Mouse (Mus musculus) MEL (cell line): ENCODE measurements around the gene Ube2d2b. TPM values are rescaled to one million over a fixed set of nuclear protein-coding genes. Genes with fewer than 3 reads are reported as not detected.

Source experiments
- DNase-seq: peaks from one replicate; pipeline ENCODE4 v3.0.0; 2011; ENCODE audit warnings: low read depth, low spot score
- H3K27ac ChIP-seq: 2 replicates; pipeline ENCODE4 v1.5.1; 2012; ENCODE audit warnings: low read depth, mild to moderate bottlenecking, control low read depth, low read length, moderate library complexity; ENCODE audit not compliant: control insufficient read depth
- H3K27me3 ChIP-seq, 2 experiments: fragments of 150-350 bp in 1 of 2; sonication (generic) in 1 of 2; 2 replicates each; pipeline ENCODE4 v1.6.1; 2012; ENCODE audit warnings: low read length in 2 of 2, mild to moderate bottlenecking in 2 of 2, improper control_type of control experiment in 1 of 2, moderate library complexity in 1 of 2; ENCODE audit not compliant: insufficient read depth in 2 of 2, control insufficient read depth in 1 of 2
- H3K36me3 ChIP-seq, 2 experiments: 2 replicates each; pipeline ENCODE4 v1.6.1; 2012 to 2014; ENCODE audit warnings: low read length in 2 of 2, improper control_type of control experiment in 1 of 2, inconsistent platforms in 1 of 2, mild to moderate bottlenecking in 1 of 2; ENCODE audit not compliant: insufficient read depth in 2 of 2, control insufficient read depth in 1 of 2
- H3K4me1 ChIP-seq, 2 experiments: fragments of 150-350 bp in 1 of 2; sonication (generic) in 1 of 2; 2 replicates each; pipeline ENCODE4 v1.6.1; 2012; ENCODE audit warnings: low read length in 2 of 2, improper control_type of control experiment in 1 of 2, mild to moderate bottlenecking in 1 of 2; ENCODE audit not compliant: insufficient read depth in 2 of 2, control insufficient read depth in 1 of 2
- H3K4me3 ChIP-seq, 2 experiments: fragments of 150-350 bp in 1 of 2; sonication (generic) in 1 of 2; 2 replicates each; pipeline ENCODE4 v1.5.1; 2012; ENCODE audit warnings: low read depth in 2 of 2, low read length in 2 of 2, mild to moderate bottlenecking in 2 of 2, moderate library complexity in 2 of 2, control low read depth in 1 of 2, improper control_type of control experiment in 1 of 2; ENCODE audit not compliant: control insufficient read depth in 1 of 2, insufficient read depth in 1 of 2
- H3K79me2 ChIP-seq: 2 replicates; pipeline ENCODE4 v1.6.1; 2012; ENCODE audit warnings: mild to moderate bottlenecking, low read length, moderate library complexity; ENCODE audit not compliant: control insufficient read depth, poor library complexity, insufficient read depth
- H3K9ac ChIP-seq: 2 replicates; pipeline ENCODE4 v1.6.1; 2012; ENCODE audit warnings: low read depth, mild to moderate bottlenecking, control low read depth, low read length, moderate library complexity; ENCODE audit not compliant: control insufficient read depth, poor library complexity, severe bottlenecking
- H3K9me3 ChIP-seq: fragments of 150-350 bp; sonication (generic); replicated peaks from 2 replicates; pipeline ENCODE4 v1.6.1; 2012; ENCODE audit warnings: mild to moderate bottlenecking, low read length, improper control_type of control experiment, moderate library complexity; ENCODE audit not compliant: insufficient read depth
- CHD1 ChIP-seq: IDR thresholded peaks from 2 replicates; pipeline ENCODE4 v1.6.1; 2012; ENCODE audit warnings: low read depth, mild to moderate bottlenecking, inconsistent platforms, low read length, improper control_type of control experiment
- CHD2 ChIP-seq: IDR thresholded peaks from 2 replicates; pipeline ENCODE4 v1.6.1; 2011; ENCODE audit warnings: low read length, improper control_type of control experiment
- CTCF ChIP-seq, 3 experiments: IDR thresholded peaks in 2 of 3; conservative IDR thresholded peaks in 1 of 3; 2 replicates each; pipeline ENCODE4 v1.5.1; 2011 to 2012; ENCODE audit warnings: low read length in 3 of 3, low read depth in 2 of 3, mild to moderate bottlenecking in 2 of 3, improper control_type of control experiment in 1 of 3, inconsistent platforms in 1 of 3, mixed read lengths in 1 of 3, moderate library complexity in 1 of 3; ENCODE audit not compliant: control insufficient read depth in 1 of 3, insufficient read depth in 1 of 3, poor library complexity in 1 of 3, severe bottlenecking in 1 of 3
- GABPA ChIP-seq: IDR thresholded peaks from 2 replicates; pipeline ENCODE4 v1.6.1; 2012; ENCODE audit warnings: low read depth, mild to moderate bottlenecking, inconsistent platforms, low read length, improper control_type of control experiment, moderate library complexity
- GATA1 ChIP-seq: IDR thresholded peaks from 2 replicates; pipeline ENCODE4 v1.6.1; 2011; ENCODE audit warnings: low read depth, low read length, improper control_type of control experiment
- KAT2A ChIP-seq: conservative IDR thresholded peaks from 2 replicates; pipeline ENCODE4 v1.6.1; 2012; ENCODE audit warnings: low read depth, low read length, improper control_type of control experiment, inconsistent platforms
- MAZ ChIP-seq: IDR thresholded peaks from 2 replicates; pipeline ENCODE4 v1.6.1; 2012; ENCODE audit warnings: low read depth, mild to moderate bottlenecking, inconsistent platforms, low read length, improper control_type of control experiment
- MEF2A ChIP-seq: IDR thresholded peaks from 2 replicates; pipeline ENCODE4 v1.6.1; 2014; ENCODE audit warnings: low read depth, mild to moderate bottlenecking, inconsistent platforms, low read length, improper control_type of control experiment; ENCODE audit not compliant: poor library complexity, insufficient replicate concordance, severe bottlenecking; ENCODE audit errors: extremely low read depth
- MXI1 ChIP-seq: IDR thresholded peaks from 2 replicates; pipeline ENCODE4 v1.6.1; 2011; ENCODE audit warnings: mild to moderate bottlenecking, low read depth, low read length, improper control_type of control experiment
- MYB ChIP-seq: IDR thresholded peaks from 2 replicates; pipeline ENCODE4 v1.6.1; 2011; ENCODE audit warnings: mild to moderate bottlenecking, low read depth, low read length, improper control_type of control experiment
- POLR2AphosphoS2 ChIP-seq: IDR thresholded peaks from 2 replicates; pipeline ENCODE4 v1.6.1; 2011; ENCODE audit warnings: low read length, improper control_type of control experiment
- RAD21 ChIP-seq: IDR thresholded peaks from 2 replicates; pipeline ENCODE4 v1.6.1; 2011; ENCODE audit warnings: mild to moderate bottlenecking, low read depth, low read length, improper control_type of control experiment
- SMC3 ChIP-seq: IDR thresholded peaks from 2 replicates; pipeline ENCODE4 v1.6.1; 2011; ENCODE audit warnings: low read depth, low read length, improper control_type of control experiment
- TAL1 ChIP-seq: IDR thresholded peaks from 2 replicates; pipeline ENCODE4 v1.6.1; 2012; ENCODE audit warnings: mild to moderate bottlenecking, inconsistent platforms, low read length, moderate library complexity, mixed read lengths
- TCF12 ChIP-seq: IDR thresholded peaks from 2 replicates; pipeline ENCODE4 v1.6.1; 2014; ENCODE audit warnings: low read depth, mild to moderate bottlenecking, inconsistent platforms, low read length, improper control_type of control experiment, moderate library complexity
- USF1 ChIP-seq: IDR thresholded peaks from 2 replicates; pipeline ENCODE4 v1.6.1; 2014; ENCODE audit warnings: low read depth, mild to moderate bottlenecking, inconsistent platforms, low read length, improper control_type of control experiment, moderate library complexity
- USF2 ChIP-seq, 2 experiments: IDR thresholded peaks; 2 replicates each; pipeline ENCODE4 v1.6.1; 2011 to 2012; ENCODE audit warnings: improper control_type of control experiment in 2 of 2, low read length in 2 of 2, borderline replicate concordance in 1 of 2, inconsistent platforms in 1 of 2, low read depth in 1 of 2, mild to moderate bottlenecking in 1 of 2; ENCODE audit not compliant: insufficient read depth in 1 of 2
- ZKSCAN1 ChIP-seq: IDR thresholded peaks from 2 replicates; pipeline ENCODE4 v1.6.1; 2012; ENCODE audit warnings: low read depth, mild to moderate bottlenecking, inconsistent platforms, low read length, improper control_type of control experiment, moderate library complexity
- polyA plus RNA-seq, 2 experiments: library from polyadenylated mRNA; stranded (reverse) in 1 of 2; unstranded in 1 of 2; fragments of >175 nt in 1 of 2; fragments of >200 nt in 1 of 2; gene quantifications; 2 replicates each; pipeline versions ENCODE4 v1.2.1 to v1.2.4; 2012; ENCODE audit warnings: low replicate concordance in 2 of 2, low read depth in 1 of 2; ENCODE audit not compliant: insufficient read length in 2 of 2, insufficient read depth in 1 of 2, missing spikeins in 1 of 2
- total RNA-seq: library from RNA; depleted of rRNA; stranded (reverse); fragments of 300-350 nt; gene quantifications from 2 replicates; pipeline ENCODE4 v1.2.3, GENCODE M21; 2012; rRNA removed

Ube2d2b gene
- total RNA-seq (not detected in 2 replicates), polyA plus RNA-seq (under 1 TPM in 1 of 2 experiments, not detected in 1; 0.08 TPM)

GRCm38 (mm10) chr5:107829998-107830560 lies at the start of gene Ube2d2b:
Ube2d2b (plus strand) TSS chr5:107830099.
- H3K4me3 ChIP-seq, result no peak within 1 kb of the TSS
- DNase-seq, result no peak
- H3K4me1 ChIP-seq, result no peaks in the 10 kb centered on the region; a peak in 1 of 4 replicates
- H3K27me3 ChIP-seq, result no peaks in the 10 kb centered on the region
- H3K9me3 ChIP-seq, result no peaks in the 10 kb centered on the region
- H3K36me3 ChIP-seq, result peaks cover 0 to 5% of the 10 kb centered on the region in 2 experiments; a peak in 2 of 4 replicates
- H3K79me2 ChIP-seq, result no peaks in the 10 kb centered on the region
- TF ChIP-seq CHD1, result no peak
- TF ChIP-seq USF1, result no peak
- TF ChIP-seq SMC3, result no peak
- TF ChIP-seq RAD21, result no peak
- TF ChIP-seq MXI1, result no peak
- TF ChIP-seq USF2 (IDR thresholded peaks at IDR 0.05; ENCODE audit: borderline replicate concordance in 1 of 2, insufficient read depth in 1 of 2, low read depth in 1 of 2, low read length in 2 of 2), result no peak
- TF ChIP-seq ZKSCAN1, result no peak
- TF ChIP-seq MEF2A, result no peak
- TF ChIP-seq CHD2, result no peak
- TF ChIP-seq TCF12, result no peak
- TF ChIP-seq MYB, result no peak
- no peak for TF ChIP-seq POLR2AphosphoS2
- TF ChIP-seq MAZ, result no peak
- TF ChIP-seq KAT2A, result no peak
- no peak for TF ChIP-seq GATA1
- TF ChIP-seq TAL1, result no peak
- H3K9ac ChIP-seq, result no peak within 1 kb of the TSS
- H3K27ac ChIP-seq, result no peak within 1 kb of the TSS

DNA sequence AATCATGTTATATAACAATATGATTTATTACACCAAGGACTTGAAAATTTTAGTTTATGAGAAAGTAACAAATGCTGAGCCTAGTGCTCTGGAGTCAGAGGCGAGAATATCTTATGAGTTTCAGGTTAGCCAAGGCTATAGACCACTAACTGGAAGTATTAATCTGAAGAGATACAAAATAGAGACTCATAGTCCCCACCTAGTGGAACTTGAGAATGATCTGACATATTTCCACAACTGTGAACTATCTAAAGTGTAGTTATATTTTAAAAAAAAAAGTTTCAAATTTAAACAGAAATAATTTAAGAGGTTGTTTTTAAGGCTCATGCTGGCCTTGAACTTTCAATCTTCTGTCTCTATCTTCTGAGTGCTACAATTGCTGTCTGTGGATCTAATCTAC lies 47.5 kb upstream of the Ube2d2b start:
- DNase-seq, result no peak
- Histone ChIP-seq H3K36me3 (no peaks in the 10 kb centered on the region; a peak in 2 of 4 replicates), H3K4me3 (no peak overlapping the region), H3K9me3 (no peaks in the 10 kb centered on the region), H3K9ac (no peak overlapping the region), H3K4me1 (no peaks in the 10 kb centered on the region), H3K27ac (no peak overlapping the region), H3K27me3 (no peaks in the 10 kb centered on the region), H3K79me2 (no peaks in the 10 kb centered on the region)
- TF ChIP-seq GATA1 (no peak), GABPA (no peak), CTCF (IDR thresholded peaks at IDR 0.05 in 2 of 3, conservative IDR thresholded peaks at IDR 0.05 in 1 of 3; ENCODE audit: control insufficient read depth in 1 of 3, insufficient read depth in 1 of 3, low read depth in 2 of 3, low read length in 3 of 3, poor library complexity in 1 of 3, severe bottlenecking in 1 of 3) (peak in 1 of 3 experiments; percentile 12; a peak in 1 of 6 replicates), RAD21 (peak; percentile 24), SMC3 (peak; percentile 28; the same call in 1 of the 2 replicates), USF1 (no peak)
